Mouse (Mus musculus) v-Abl transformed pro-B cells (cell line): ENCODE measurements around the gene Pakap.

ENCODE experiments used
- in situ Hi-C, 2 experiments: fragments of 400-800 bp; cut with MboI; formaldehyde crosslinking; loops; one replicate each; pipeline ENCODE4 v1.15.1; 2025; ENCODE audit not compliant: unreplicated experiment in 2 of 2

Gene Pakap

DNA sequence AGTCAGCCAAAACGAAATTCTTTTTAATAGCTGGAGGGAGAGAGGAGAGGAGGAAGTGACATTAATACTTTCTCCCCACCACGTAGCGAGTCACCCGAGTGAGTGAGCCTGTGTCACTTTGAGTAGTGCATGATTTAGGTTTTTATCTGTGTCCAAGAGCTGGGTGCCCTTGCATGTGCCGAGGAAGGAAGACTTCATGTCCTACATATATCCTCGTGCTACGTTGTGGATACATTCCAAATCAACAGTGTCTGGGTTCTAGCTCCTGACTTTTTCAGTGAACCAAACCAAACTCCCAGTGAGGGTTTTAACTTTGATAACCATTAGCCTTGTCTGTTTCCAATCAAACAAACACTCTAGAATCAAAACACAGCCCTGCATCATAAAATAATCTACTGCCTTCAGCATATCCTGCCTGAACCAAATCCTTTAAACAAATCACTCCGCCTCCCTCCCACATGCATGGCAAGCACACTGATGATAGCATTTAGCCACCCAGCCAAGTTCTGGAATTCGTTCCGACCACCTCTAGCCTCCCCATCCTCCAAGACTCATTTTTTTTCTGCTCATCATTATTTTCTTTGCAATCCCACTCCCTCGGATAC, 175.4 kb downstream of the Pakap start:
- in situ Hi-C loops, result no loop called here

GRCm38 (mm10) chr4:57750651-57751050, 182.7 kb downstream of the Pakap start:
- in situ Hi-C loops, result no loop called here

DNA sequence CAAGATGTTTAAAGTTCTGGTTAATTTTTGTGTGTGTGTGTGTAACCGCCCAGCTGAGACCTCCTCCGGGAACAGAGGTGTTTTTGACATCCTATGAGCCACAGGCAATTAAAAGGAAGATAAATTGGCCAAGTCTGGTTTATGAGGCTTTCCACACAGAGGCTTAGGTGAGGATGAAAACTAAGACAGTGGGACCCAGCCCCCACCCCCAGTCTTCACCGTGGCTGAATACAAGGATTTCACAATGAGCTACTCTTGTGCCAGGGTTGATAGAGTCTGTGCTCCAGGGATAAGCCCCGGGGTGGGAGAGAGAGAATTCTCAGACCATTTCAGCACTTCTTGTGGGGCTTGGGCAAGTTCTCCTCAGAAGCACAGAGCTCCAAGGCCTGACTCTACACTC, 183.1 kb downstream of the Pakap start:
- in situ Hi-C loops, result no loop called here

- in situ Hi-C loops, result no loop called here
These were observed 183.6 kb downstream of the Pakap start for GRCm38 (mm10) chr4:57751566-57751965.

- in situ Hi-C loops, result no loop called here
These were observed 187.1 kb downstream of the Pakap start for GRCm38 (mm10) chr4:57755085-57755484.

DNA sequence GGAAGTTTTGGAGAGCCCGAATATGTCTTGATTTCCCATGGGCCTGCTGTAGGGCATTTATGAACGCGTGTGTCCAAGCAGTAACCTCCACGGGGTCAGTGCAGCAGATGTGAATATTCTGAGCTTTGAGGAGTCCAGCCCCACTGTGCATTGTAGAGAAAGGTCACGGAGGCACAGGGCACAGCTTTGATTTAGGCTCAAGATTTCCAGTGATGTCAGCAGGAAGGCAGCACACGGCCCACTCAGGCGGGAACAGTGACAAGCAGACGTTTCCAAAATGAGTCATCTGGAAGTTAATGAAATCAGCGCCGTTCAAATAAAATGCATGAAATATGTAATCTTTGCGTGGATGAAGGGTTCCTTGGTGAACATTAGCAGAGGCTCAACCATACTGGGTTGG, 190.0 kb downstream of the Pakap start:
- in situ Hi-C loops, result no loop called here

DNA sequence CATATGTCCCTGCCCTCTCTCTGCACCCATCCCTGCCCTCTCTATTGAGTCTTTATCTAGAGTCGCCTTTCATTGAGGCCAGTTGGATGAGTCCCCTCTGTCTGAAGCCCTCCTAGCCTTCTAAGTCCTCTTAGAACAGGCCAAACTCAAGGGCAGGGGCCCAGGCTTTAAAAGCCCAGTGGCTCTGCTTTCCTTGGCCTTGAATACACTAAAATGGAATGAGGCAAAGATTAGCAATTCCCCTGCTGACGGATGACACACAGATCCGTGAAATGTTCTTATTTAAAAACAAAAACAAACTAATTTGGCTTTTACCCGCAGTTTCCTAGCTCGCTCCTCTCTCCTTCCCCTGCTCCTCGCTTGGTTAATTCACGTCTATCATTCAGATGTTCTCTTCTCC, 194.4 kb downstream of the Pakap start:
- in situ Hi-C loops, result no loop called here

GRCm38 (mm10) chr4:57764392-57764791, 196.4 kb downstream of the Pakap start:
- in situ Hi-C loops, result no loop called here

GRCm38 (mm10) chr4:57764926-57765325, 196.9 kb downstream of the Pakap start:
- in situ Hi-C loops, result no loop called here

GRCm38 (mm10) chr4:57765806-57766205, 197.8 kb downstream of the Pakap start:
- in situ Hi-C loops, result no loop called here

- in situ Hi-C loops, result no loop called here
These were observed 201.0 kb downstream of the Pakap start for GRCm38 (mm10) chr4:57769007-57769406.

DNA sequence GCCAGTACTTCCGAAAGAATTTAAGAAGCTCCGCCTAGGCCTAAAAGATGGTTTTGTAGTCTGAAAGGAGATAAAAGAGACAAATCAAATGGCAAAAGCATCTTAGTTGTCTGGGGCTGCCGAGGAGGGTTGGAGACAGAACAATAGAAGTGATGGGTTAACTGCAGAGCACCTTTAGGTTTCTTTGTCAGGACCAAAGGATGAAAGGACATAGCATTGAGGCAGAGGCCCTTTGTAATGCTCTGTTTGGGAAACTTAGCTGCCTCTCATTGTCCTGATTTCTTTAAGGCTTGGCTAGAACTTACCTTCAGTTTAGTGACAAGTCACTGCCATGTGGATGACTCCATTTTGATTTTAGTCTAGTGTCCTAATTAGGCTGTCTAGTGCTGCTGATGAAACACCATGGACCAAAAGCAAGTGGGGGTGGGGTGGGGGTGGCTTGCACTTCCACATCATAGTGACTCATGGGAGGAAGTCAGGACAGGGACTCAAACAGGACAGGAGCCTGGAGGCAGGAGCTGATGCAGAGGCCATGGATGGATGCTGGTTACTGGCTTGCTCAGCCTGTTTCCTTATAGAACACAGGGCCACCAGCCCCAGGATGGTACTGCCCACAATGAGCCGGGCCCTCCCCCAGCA, 202.3 kb downstream of the Pakap start:
- in situ Hi-C loops, result no loop called here

GRCm38 (mm10) chr4:57771558-57772219, 203.7 kb downstream of the Pakap start:
- in situ Hi-C loops, result no loop called here

- in situ Hi-C loops, result no loop called here
These were observed 205.0 kb downstream of the Pakap start for GRCm38 (mm10) chr4:57772851-57773510.

DNA sequence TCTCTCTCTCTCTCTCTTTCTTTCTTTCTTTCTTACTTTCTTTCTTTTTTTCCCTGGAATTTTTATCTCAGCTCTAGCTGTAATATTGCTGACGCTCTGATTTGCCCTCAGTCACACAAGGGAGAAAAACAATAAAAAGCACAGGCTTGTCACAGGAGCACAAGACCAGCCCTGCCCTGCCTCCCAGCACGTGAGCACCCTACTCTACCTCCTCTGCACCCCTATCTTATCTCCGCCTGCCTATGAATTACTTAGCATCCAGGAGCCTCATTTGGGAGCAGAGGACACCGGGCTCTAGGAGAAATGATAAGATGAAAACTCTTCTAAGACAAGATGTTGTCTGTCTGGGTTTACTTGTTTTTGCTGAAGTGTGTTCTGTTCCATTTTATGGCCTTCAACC, 206.5 kb downstream of the Pakap start:
- in situ Hi-C loops, result no loop called here

- in situ Hi-C loops, result loop anchor here in 1 of 2 experiments (25.0 kb wide), 1 partner anchor 413 kb away; no protein-coding TSS in a partner anchor
These were observed 207.6 kb downstream of the Pakap start for GRCm38 (mm10) chr4:57775582-57775981.

DNA sequence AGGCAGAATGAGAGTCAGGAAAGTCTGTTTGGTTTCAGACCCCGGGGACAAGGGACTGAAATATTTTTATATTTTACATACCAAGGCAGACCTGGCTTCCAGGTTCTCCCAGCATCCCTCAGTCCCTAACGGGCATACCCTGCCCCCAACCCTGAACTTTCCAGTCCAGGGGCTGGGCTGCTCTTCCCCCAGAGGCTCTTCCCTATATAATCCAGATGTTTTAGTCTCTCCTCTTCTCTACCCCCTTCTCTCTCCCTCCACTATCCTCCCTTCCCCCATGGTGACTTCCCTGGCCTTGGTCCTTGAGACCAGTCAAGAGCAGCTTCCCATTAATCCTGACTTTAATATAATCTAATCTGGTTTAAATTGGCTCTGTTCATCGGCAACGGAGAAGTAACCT, 212.4 kb downstream of the Pakap start:
- in situ Hi-C loops, result loop anchor here in 1 of 2 experiments (25.0 kb wide), 1 partner anchor 418 kb away; no protein-coding TSS in a partner anchor

DNA sequence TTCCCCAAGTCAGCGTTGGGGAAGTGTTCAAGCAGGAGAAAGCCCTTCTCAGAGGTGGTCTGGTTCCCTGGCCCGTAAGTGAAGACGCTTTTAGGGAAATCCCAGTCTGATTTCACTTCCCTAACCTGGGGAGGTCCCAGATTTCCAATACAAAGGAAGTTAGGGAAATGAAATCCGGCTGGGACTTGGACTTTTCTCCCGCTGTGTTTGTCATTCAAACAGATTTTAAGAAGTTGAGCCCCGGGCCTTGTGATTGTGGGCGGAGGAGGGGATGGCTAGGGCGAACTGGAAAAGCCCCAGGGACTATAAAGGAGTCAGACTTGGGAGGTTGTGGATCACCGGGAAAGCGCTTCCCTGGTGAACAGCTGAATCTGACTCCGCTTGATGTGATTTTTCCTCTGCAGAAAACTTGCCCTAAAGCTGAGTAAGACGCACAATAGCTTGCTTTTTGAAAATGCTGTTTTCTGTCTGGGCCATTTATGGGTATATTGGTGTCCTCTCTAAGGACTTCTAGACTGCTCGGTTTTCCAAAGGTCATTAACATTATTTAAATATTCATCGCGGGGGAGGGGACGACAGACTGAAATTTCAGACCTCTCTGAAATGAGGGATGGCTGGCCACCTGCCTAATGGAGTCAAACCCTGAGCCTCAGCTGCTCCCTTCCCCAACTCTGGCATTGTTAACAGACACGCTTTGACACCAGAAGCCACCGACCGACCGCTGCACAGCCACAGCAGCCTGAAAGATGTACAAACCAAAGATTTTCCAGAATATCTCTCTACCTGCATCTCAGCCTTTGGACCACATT, 213.1 kb downstream of the Pakap start:
- in situ Hi-C loops, result loop anchor here in 1 of 2 experiments (25.0 kb wide), 1 partner anchor 419 kb away; no protein-coding TSS in a partner anchor

GRCm38 (mm10) chr4:57781994-57782393, 214.0 kb downstream of the Pakap start:
- in situ Hi-C loops, result loop anchor here in 1 of 2 experiments (25.0 kb wide), 1 partner anchor 420 kb away; no protein-coding TSS in a partner anchor
